Mouse (Mus musculus): Measurements from ENCODE around the gene Bckdha.

The Bckdha gene

DNA sequence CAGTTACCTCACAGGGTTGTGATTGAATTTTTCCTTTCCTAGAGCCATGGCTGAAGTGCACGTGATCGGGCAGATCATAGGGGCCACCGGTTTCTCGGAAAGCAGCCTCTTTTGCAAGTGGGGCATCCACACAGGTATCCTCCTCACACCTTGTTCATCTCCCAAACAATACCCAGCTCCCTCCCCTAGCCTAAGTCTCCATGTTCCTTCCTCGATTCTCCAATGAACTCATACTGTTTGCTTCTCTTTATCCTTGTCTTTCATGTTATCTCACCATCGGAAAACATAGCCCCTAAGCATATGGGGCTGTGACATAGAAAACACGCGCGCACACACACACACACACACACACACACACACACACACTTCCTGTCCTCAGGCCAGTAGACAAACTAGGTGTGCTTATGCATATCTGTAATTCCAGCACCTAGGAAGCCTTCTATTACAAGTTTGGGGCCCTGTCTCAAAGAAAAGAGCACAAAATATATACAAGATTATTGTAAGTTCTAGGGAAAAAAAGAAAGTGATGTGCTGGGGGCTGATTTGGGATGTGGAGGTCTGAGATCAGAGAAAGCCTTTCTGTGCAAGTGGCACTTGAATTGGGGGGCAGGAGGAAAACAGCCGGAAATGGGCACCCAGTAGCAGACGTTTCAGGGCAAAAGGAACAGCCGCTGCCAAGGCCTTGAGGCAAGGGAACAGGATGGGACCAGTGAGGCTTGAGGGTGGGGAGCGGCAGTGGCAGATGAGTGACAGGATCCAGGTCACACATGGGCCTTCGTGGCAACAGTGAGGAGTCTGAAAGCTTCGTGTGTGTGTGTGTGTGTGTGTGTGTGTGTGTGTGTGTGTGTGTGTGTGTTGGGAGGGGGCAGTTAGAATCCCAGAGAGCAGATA is 22.8 kb upstream of the Bckdha start:
- in situ Hi-C loops (cut with MboI), result no loop called here

DNA sequence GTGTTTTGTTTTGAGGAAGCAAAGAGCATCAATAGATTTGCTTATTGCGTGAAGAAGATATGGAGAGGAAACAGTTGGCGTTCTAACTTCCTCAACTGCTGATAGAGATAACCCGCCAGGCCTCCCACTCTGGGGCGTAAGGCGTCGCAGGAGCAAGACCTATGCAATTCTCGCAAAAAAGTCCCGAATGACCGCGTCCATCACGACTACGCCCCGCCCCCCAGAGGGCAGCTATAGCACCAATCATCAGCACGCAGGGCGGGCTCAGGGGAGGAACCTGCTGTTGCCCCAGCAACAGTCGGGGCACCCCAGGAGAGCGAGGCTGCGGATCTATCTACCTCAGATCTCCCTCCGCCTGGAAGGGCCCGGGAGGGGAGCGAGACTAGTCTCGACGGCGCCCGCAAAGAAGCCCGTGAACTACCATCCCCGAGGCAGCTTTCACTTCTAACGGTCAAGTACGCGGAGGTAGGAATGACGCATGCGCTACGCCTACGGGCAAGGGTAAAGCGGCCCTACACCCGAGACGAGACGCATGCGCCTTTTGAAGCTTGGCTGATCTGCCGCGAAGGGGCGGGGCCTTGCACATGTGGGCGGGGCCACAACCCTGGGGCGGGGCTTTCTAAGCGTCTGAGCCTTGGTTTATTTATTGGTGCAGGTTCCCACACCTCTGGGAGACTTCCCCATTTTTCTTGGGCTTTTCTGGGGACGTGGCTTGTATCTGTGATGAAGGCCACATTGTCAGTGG is 21.9 kb upstream of the Bckdha start, which contains the start of gene B9d2:
B9d2 (plus strand) TSS at position 267 of the 745 bp plus-strand sequence.
- in situ Hi-C loops (cut with MboI), result no loop called here

DNA sequence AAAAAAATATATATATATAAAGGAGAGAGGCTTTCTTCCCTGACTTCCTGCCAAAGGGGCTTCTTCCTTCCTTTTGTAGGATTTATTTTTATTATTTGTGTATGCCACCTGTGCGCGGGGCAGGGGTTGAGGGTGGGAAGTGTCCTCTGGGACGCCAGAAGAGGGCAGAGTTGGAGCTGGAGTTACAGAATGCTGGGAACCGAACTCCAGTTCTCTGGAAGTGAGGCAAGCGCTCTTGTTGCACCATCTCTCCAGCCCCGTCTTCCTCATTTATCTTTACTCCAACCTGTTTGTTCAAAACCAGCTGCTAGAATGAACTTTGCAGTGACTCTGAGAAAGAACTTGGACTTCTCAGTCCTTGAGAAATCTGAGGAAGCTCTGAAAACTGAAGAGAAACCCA is 21.2 kb upstream of the Bckdha start:
- in situ Hi-C loops (cut with MboI), result no loop called here

DNA sequence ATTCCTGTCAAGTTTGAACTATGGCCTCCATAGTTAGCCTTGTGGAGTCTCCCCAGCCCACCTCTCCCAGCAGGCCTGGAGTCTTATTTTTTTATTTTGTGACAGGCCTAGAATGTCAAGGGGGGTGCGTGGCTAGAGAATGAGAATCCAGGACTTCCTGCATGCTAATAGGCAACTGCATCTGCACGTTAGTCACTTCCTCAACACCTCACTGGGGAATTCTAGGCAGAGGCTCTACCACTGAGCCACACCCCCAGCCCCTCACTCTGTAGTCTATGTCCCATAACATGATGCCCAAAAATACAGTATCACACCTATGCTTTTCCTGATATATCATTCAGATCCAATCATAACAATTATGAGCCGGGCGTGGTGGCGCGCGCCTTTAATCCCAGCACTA is 18.2 kb upstream of the Bckdha start:
- in situ Hi-C loops (cut with MboI), result no loop called here

- in situ Hi-C loops (cut with MboI), result no loop called here
Observed at GRCm38 (mm10) chr7:25676085-25676781, 17.5 kb upstream of the Bckdha start.

DNA sequence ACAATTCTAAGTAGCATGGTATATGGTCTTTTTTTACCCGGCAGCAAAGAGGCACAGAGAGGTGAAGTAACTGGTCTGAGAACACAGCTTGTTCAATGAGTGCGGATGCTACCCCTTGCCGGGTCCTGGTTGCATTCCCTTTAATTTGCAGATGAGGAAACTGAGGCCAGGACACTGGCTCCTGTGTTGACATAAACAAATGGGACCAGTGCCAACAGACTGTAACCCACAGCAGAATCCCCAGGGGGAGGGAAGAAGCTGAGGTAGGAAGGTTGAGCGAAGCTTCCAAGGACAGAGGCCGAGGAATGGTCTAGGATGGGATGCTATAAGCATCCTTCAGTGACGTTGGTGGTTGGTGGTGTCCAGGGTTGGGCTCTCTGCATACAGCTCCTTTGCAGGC is 16.6 kb upstream of the Bckdha start:
- in situ Hi-C loops (cut with MboI), result no loop called here

- in situ Hi-C loops (cut with MboI), result no loop called here
Observed at GRCm38 (mm10) chr7:25674719-25675300, 16.0 kb upstream of the Bckdha start, which contains the start of gene Tmem91. Gene Tmem91, minus strand, starts transcription at chr7:25675166.

GRCm38 (mm10) chr7:25674297-25674696 is 15.5 kb upstream of the Bckdha start:
- in situ Hi-C loops (cut with MboI), result no loop called here

DNA sequence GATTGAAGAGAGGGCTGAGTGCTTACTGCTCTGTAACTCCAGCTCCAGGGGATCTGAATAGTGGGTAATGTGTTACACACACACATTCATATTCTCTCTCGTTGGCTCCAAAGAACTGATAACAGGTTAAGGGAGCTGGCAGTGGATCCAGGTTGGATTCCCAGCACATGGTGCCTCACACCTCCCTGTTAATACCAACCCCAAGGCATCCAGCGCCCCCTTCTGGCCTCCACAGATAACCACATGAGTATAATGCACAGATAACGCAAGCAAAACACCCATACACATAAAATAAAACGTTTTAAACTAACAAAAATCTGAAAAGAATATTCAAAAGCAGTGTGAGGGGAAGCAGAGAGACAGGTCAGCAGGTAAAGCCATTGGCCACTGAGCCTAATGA is 13.7 kb upstream of the Bckdha start:
- in situ Hi-C loops (cut with MboI), result no loop called here

DNA sequence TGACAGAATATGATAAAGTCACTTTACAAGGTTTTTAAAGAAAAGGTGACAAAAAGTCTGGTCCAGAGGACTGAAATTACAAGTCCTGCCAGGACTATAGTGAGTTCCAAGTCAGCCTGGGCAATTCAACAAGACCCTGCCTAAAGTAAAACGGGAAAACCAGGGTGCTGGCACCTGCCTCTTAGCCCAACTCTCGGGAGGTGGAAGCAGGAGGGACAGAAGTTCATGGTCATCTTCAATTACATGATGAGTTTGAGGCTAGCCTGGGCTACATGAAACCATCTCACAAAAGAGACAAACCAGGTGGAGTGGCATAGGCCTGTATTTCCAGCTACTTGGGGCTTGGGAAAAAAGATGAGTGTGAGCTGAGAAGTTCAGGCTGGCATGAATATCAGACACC is 12.9 kb upstream of the Bckdha start:
- in situ Hi-C loops (cut with MboI), result no loop called here

GRCm38 (mm10) chr7:25670096-25670495 is 11.3 kb upstream of the Bckdha start:
- in situ Hi-C loops (cut with MboI), result no loop called here

- in situ Hi-C loops (cut with MboI), result no loop called here
Observed at GRCm38 (mm10) chr7:25669631-25670030, 10.8 kb upstream of the Bckdha start.

DNA sequence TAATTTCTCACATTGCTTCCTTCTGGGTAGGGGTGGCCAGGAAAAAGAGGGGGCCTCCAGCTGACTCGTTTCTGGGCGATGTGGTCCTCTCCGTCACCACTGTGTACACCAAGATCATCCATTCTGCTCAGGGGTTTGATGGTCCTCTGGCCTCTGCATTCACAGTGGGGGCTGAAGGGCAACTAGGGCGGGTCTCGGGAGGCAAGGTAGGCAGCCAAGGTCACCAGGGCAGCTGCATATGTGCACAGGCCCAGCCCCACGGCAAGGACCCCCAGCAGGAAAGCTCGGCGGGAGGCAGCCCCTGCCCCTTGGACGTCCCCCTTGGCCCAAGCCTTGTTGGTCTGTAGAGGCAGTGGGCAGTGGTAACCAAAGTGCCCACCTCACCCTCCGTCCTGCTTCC is 10.4 kb upstream of the Bckdha start:
- in situ Hi-C loops (cut with MboI), result no loop called here

- in situ Hi-C loops (cut with MboI), result no loop called here
Observed at GRCm38 (mm10) chr7:25666381-25666780, 7.6 kb upstream of the Bckdha start.

DNA sequence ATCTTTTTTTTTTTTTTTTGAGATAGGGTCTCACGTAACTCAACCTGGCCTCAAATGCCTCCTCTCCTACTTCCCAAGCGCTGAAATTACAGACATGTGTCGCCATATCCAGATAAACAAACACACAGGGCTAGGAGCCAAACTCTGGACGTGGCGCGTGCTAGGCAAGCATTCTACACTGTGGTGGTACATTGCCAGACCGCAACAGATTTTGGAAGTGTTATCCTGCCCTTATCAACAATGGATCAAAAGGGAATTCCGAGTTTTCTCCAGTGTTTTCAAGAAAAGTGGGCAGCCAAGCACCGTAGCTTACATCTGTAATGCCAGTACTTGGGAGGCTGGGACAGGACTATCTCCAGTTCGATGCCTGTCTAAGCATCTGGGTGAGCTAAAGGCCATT is 996 bp downstream of the Bckdha start:
- in situ Hi-C loops (cut with MboI), result loop anchor here (5.0 kb wide), 1 partner anchor 35 kb away; no protein-coding TSS in a partner anchor

- in situ Hi-C loops (cut with MboI), result loop anchor here (5.0 kb wide), 1 partner anchor 34 kb away; no protein-coding TSS in a partner anchor
Observed at GRCm38 (mm10) chr7:25655601-25656428, 3.0 kb downstream of the Bckdha start.

- in situ Hi-C loops (cut with MboI), result no loop called here
Observed at GRCm38 (mm10) chr7:25652244-25652759, 6.5 kb downstream of the Bckdha start.

- in situ Hi-C loops (cut with MboI), result no loop called here
Observed at GRCm38 (mm10) chr7:25651281-25651680, 7.5 kb downstream of the Bckdha start.

DNA sequence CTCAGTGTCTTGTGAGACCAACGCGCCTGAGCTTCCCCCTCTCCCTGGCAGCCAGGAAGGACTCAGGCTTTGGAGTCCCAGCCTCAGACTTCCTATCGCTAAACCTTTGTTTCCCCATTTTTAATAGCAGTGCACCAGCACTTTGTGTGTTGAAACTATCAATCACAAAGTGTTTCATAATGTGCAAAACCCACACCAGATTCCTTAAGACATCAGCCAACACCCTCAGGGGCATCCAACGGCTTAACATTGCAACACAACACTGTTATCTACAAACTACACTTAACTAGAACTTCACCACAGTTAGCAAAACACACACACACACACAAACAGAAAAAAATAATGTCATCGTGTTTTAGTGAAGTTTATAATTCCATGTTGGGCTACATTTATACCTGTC is 8.9 kb downstream of the Bckdha start:
- in situ Hi-C loops (cut with MboI), result no loop called here

DNA sequence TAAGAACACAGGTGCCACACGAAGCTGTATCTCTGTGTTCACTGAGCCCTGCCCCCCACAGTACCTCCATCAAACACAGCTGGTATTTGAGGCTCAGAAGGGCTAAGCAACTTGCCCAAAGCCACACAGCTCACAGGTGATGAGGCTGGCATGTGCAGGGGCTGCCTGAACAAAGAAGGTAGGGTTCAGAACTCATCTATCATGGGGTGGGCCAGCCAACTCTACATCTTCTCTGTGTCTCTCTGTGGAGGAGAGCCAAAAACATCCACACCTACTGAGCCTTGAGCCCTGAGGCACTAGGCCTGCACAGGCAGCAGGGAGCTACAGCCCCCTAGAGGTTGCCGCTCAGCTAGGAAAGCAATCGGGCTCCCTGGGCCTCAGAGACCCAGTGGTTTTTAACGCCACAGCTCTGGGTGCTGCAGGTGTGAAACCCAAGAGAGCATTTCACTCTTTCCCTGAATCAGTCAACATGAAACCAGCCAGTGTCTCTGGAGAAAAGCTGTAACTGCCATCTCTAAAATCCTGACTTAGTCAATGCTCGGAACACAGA is 11.1 kb downstream of the Bckdha start:
- in situ Hi-C loops (cut with MboI), result no loop called here
